Mouse (Mus musculus) right cerebral cortex, postnatal 14 days (tissue): ENCODE data around the gene Ahsa1.
"Not testable (repeated sequence)": the region's sequence is repeated elsewhere in the genome, so short reads cannot be mapped to it uniquely, and the experiment has no call there.

Source experiments
- DNase-seq: peaks from one replicate; pipeline ENCODE4 v3.0.0; 2022

The Ahsa1 gene

GRCm38 (mm10) chr12:87266108-87266826, at the start of gene Ahsa1, which contains the start of gene Vipas39:
Ahsa1 (plus strand) TSS chr12:87266479.
Vipas39 (minus strand) TSS chr12:87266256.
- DNase-seq = peak; percentile 80

GRCm38 (mm10) chr12:87217596-87217995, 48.7 kb upstream of the Ahsa1 start:
- no peak for DNase-seq

- no peak for DNase-seq
Observed at GRCm38 (mm10) chr12:87219362-87219761, 46.9 kb upstream of the Ahsa1 start.

GRCm38 (mm10) chr12:87224950-87225349, 41.3 kb upstream of the Ahsa1 start:
- DNase-seq = no peak

- DNase-seq = no peak
Observed at GRCm38 (mm10) chr12:87226801-87227200, 39.5 kb upstream of the Ahsa1 start.

- DNase-seq = no peak
Observed at GRCm38 (mm10) chr12:87229633-87230032, 36.6 kb upstream of the Ahsa1 start.

GRCm38 (mm10) chr12:87230379-87230895, 35.8 kb upstream of the Ahsa1 start:
- DNase-seq = no peak

GRCm38 (mm10) chr12:87236882-87237483, 29.3 kb upstream of the Ahsa1 start:
- DNase-seq = no peak

- no peak for DNase-seq
Observed at GRCm38 (mm10) chr12:87238632-87239031, 27.6 kb upstream of the Ahsa1 start, which contains the start of gene Noxred1. Noxred1 (minus strand) TSS chr12:87238732.

GRCm38 (mm10) chr12:87250161-87250560, 16.1 kb upstream of the Ahsa1 start:
- no peak for DNase-seq

- DNase-seq = no peak
Observed at GRCm38 (mm10) chr12:87253878-87254277, 12.4 kb upstream of the Ahsa1 start.

GRCm38 (mm10) chr12:87256629-87257028, 9.7 kb upstream of the Ahsa1 start:
- DNase-seq = no peak

GRCm38 (mm10) chr12:87260562-87260961, 5.7 kb upstream of the Ahsa1 start:
- DNase-seq = no peak

GRCm38 (mm10) chr12:87265444-87265843, 835 bp upstream of the Ahsa1 start:
- DNase-seq = no peak

- DNase-seq = no peak
Observed at GRCm38 (mm10) chr12:87266827-87267603, 736 bp downstream of the Ahsa1 start.

GRCm38 (mm10) chr12:87267682-87268081, 1.4 kb downstream of the Ahsa1 start:
- DNase-seq = peak; percentile 18

GRCm38 (mm10) chr12:87274853-87275831, 8.9 kb downstream of the Ahsa1 start:
- DNase-seq = no peak

- DNase-seq = not testable (repeated sequence)
Observed at GRCm38 (mm10) chr12:87277251-87277650, 11.0 kb downstream of the Ahsa1 start.

GRCm38 (mm10) chr12:87278118-87278730, 11.9 kb downstream of the Ahsa1 start:
- DNase-seq = no peak

- DNase-seq = no peak
Observed at GRCm38 (mm10) chr12:87279350-87279749, 13.1 kb downstream of the Ahsa1 start.

GRCm38 (mm10) chr12:87279879-87280278, 13.6 kb downstream of the Ahsa1 start:
- DNase-seq = no peak

- DNase-seq = no peak
Observed at GRCm38 (mm10) chr12:87281766-87282165, 15.5 kb downstream of the Ahsa1 start.
